Mouse (Mus musculus) adipose tissue, adult 10 weeks (tissue): ENCODE data around the gene Acin1. TPM values are rescaled to one million over a fixed set of nuclear protein-coding genes. Genes with fewer than 3 reads are reported as not detected.

Experiments used
- polyA plus RNA-seq: library from polyadenylated mRNA; stranded (reverse); fragments of 350-450 nt; fragmentation: Illumina TruSeq; extraction: RNeasy Lipid Tissue Mini Kit (QIAGEN cat#74804); gene quantifications from one replicate; pipeline ENCODE4 v1.2.3, GENCODE M21; 2014; ENCODE audit warnings: low read depth, low replicate concordance

The Acin1 gene
- polyA plus RNA-seq, result 139 TPM

GRCm38 (mm10) chr14:54686522-54687143 is at the start of gene Acin1:
TSS of gene Acin1 (minus strand) at chr14:54686931.

GRCm38 (mm10) chr14:54712074-54712473 is 25.3 kb upstream of the Acin1 start, which contains the start of gene Cebpe:
TSS of gene Cebpe (minus strand) at chr14:54712174.

GRCm38 (mm10) chr14:54698733-54699132 is 12.0 kb upstream of the Acin1 start, which contains the start of gene Gm29776:
TSS of gene Gm29776 (minus strand) at chr14:54698833.

GRCm38 (mm10) chr14:54686063-54686521 is 639 bp downstream of the Acin1 start, which contains the start of gene 1700123O20Rik:
TSS of gene 1700123O20Rik (plus strand) at chr14:54686216.

GRCm38 (mm10) chr14:54641305-54641969 is 45.3 kb downstream of the Acin1 start, which contains the start of gene Cdh24:
TSS of gene Cdh24 (minus strand) at chr14:54641364.

GRCm38 (mm10) chr14:54640946-54641304 is 45.8 kb downstream of the Acin1 start, which contains the start of gene Gm17606:
TSS of gene Gm17606 (plus strand) at chr14:54640952.

GRCm38 (mm10) chr14:54621133-54621532 is 65.6 kb downstream of the Acin1 start, which contains the start of gene Psmb11:
TSS of gene Psmb11 (plus strand) at chr14:54621433.

GRCm38 (mm10) chr14:54617897-54618365 is 68.8 kb downstream of the Acin1 start, which contains the start of gene Psmb5:
TSS of gene Psmb5 (minus strand) at chr14:54618022.

GRCm38 (mm10) chr14:54605752-54606321 is 80.9 kb downstream of the Acin1 start, which contains the start of gene 4931414P19Rik:
TSS of gene 4931414P19Rik (minus strand) at chr14:54605993.

Other genes starting within 250 kb of the Acin1 start
- gene Lrp10, start 222.8 kb downstream of the Acin1 start, polyA plus RNA-seq, result 74.3 TPM
- gene Rem2, start 210.8 kb downstream of the Acin1 start, polyA plus RNA-seq, result 0.63 TPM
- 33.9 TPM for gene Prmt5, start 169.4 kb downstream of the Acin1 start, polyA plus RNA-seq
- 59.7 TPM for gene Haus4, start 132.3 kb downstream of the Acin1 start, polyA plus RNA-seq
- gene Ajuba, start 109.4 kb downstream of the Acin1 start, polyA plus RNA-seq, result 27.0 TPM
- gene 4931414P19Rik, start 80.9 kb downstream of the Acin1 start, polyA plus RNA-seq, result 5.2 TPM
- 157 TPM for gene Psmb5, start 68.9 kb downstream of the Acin1 start, polyA plus RNA-seq
- not detected for gene Psmb11, start 65.5 kb downstream of the Acin1 start, polyA plus RNA-seq
- not detected for gene Gm17606, start 46.0 kb downstream of the Acin1 start, polyA plus RNA-seq
- 3.1 TPM for gene Cdh24, start 45.6 kb downstream of the Acin1 start, polyA plus RNA-seq
- 32.2 TPM for gene 1700123O20Rik, start 715 bp downstream of the Acin1 start, polyA plus RNA-seq
- gene Gm29776, start 11.9 kb upstream of the Acin1 start, polyA plus RNA-seq, result 0.12 TPM
- gene Cebpe, start 25.2 kb upstream of the Acin1 start, polyA plus RNA-seq, result 0.51 TPM
- gene Slc7a8, start 95.0 kb upstream of the Acin1 start, polyA plus RNA-seq, result 45.5 TPM
- 0.58 TPM for gene Rnf212b, start 127.2 kb upstream of the Acin1 start, polyA plus RNA-seq
- 8.6 TPM for gene Homez, start 184.0 kb upstream of the Acin1 start, polyA plus RNA-seq
- 28.9 TPM for gene Ppp1r3e, start 190.6 kb upstream of the Acin1 start, polyA plus RNA-seq
- gene Bcl2l2, start 196.4 kb upstream of the Acin1 start, polyA plus RNA-seq, result 68.7 TPM
- 1.2 TPM for gene Gm20521, start 196.5 kb upstream of the Acin1 start, polyA plus RNA-seq
- gene Pabpn1, start 205.6 kb upstream of the Acin1 start, polyA plus RNA-seq, result 308 TPM
- 37.1 TPM for gene Slc22a17, start 226.2 kb upstream of the Acin1 start, polyA plus RNA-seq
- gene Efs, start 239.2 kb upstream of the Acin1 start, polyA plus RNA-seq, result 8.2 TPM
- gene Il25, start 245.8 kb upstream of the Acin1 start, polyA plus RNA-seq, result not detected
- gene Cmtm5, start 249.3 kb upstream of the Acin1 start, polyA plus RNA-seq, result 0.63 TPM